Mouse (Mus musculus) WW6 (cell line): ENCODE data around the gene Sprtn.

ENCODE experiments used
- DNase-seq: peaks from one replicate; pipeline ENCODE4 v3.0.0-alpha.2; 2013; ENCODE audit warnings: low read depth, low spot score

The Sprtn gene

GRCm38 (mm10) chr8:124897386-124898250 is at the start of gene Sprtn, which contains the start of gene Exoc8:
Sprtn (plus strand) TSS chr8:124897886.
Exoc8 (minus strand) TSS chr8:124897705.
- DNase-seq, result peak; percentile 96

GRCm38 (mm10) chr8:124853511-124853910 is 44.2 kb upstream of the Sprtn start:
- no peak for DNase-seq

- peak; percentile 39 for DNase-seq
Observed at GRCm38 (mm10) chr8:124859466-124859865, 38.2 kb upstream of the Sprtn start.

GRCm38 (mm10) chr8:124860188-124860587 is 37.5 kb upstream of the Sprtn start:
- no peak for DNase-seq

- DNase-seq, result peak; percentile 76
Observed at GRCm38 (mm10) chr8:124862321-124863162, 35.1 kb upstream of the Sprtn start, which contains the start of the genes Gnpat and 2810004N23Rik. Gnpat (plus strand) TSS chr8:124863033. 2810004N23Rik (minus strand) TSS chr8:124863120.

- no peak for DNase-seq
Observed at GRCm38 (mm10) chr8:124863163-124863677, 34.5 kb upstream of the Sprtn start.

GRCm38 (mm10) chr8:124863729-124864128 is 34.0 kb upstream of the Sprtn start:
- no peak for DNase-seq

- no peak for DNase-seq
Observed at GRCm38 (mm10) chr8:124866669-124867068, 31.0 kb upstream of the Sprtn start.

GRCm38 (mm10) chr8:124867126-124867525 is 30.6 kb upstream of the Sprtn start:
- no peak for DNase-seq

- no peak for DNase-seq
Observed at GRCm38 (mm10) chr8:124869708-124870107, 28.0 kb upstream of the Sprtn start.

- no peak for DNase-seq
Observed at GRCm38 (mm10) chr8:124871474-124871873, 26.2 kb upstream of the Sprtn start.

- DNase-seq, result no peak
Observed at GRCm38 (mm10) chr8:124872081-124872480, 25.6 kb upstream of the Sprtn start.

GRCm38 (mm10) chr8:124872690-124873089 is 25.0 kb upstream of the Sprtn start:
- DNase-seq, result no peak

GRCm38 (mm10) chr8:124878141-124878540 is 19.5 kb upstream of the Sprtn start:
- no peak for DNase-seq

- no peak for DNase-seq
Observed at GRCm38 (mm10) chr8:124878946-124879526, 18.6 kb upstream of the Sprtn start.

GRCm38 (mm10) chr8:124888385-124888784 is 9.3 kb upstream of the Sprtn start:
- no peak for DNase-seq

GRCm38 (mm10) chr8:124892596-124892995 is 5.1 kb upstream of the Sprtn start:
- no peak for DNase-seq

- DNase-seq, result no peak
Observed at GRCm38 (mm10) chr8:124896010-124896631, 1.6 kb upstream of the Sprtn start.

- no peak for DNase-seq
Observed at GRCm38 (mm10) chr8:124896632-124897385, 877 bp upstream of the Sprtn start.

- no peak for DNase-seq
Observed at GRCm38 (mm10) chr8:124898251-124898905, 692 bp downstream of the Sprtn start.
